Mouse (Mus musculus) lung, postnatal 0 days (tissue): ENCODE data around the gene Camk1d.

Experiments
- CTCF ChIP-seq: IDR thresholded peaks from 2 replicates; pipeline ENCODE4 v1.5.1; 2016; ENCODE audit warnings: antibody characterized with exemption, mild to moderate bottlenecking
- EP300 ChIP-seq: IDR thresholded peaks from 2 replicates; pipeline ENCODE4 v1.6.1; 2016; ENCODE audit warnings: antibody characterized with exemption, mild to moderate bottlenecking, control low read depth

- no peak for TF ChIP-seq CTCF
- TF ChIP-seq EP300, result no peak
Measured at GRCm38 (mm10) chr2:5669498-5670040, 44.7 kb downstream of the Camk1d start.
